Mouse (Mus musculus) embryonic facial prominence, embryonic 12.5 days (tissue): ENCODE measurements around the gene Asb10. TPM values are rescaled to one million over a fixed set of nuclear protein-coding genes. Genes with fewer than 3 reads are reported as not detected.
A peak's percentile ranks its signal among the peaks of the same experiment; 100 is the strongest.
"Not testable (repeated sequence)": the region's sequence is repeated elsewhere in the genome, so short reads cannot be mapped to it uniquely, and the experiment has no call there.

ENCODE experiments used
- ATAC-seq: fragments of 200-750 bp; cut with Nextera tagmentation; 2 replicates; pipeline ENCODE4 v1.8.0; 2017; ENCODE audit not compliant: insufficient number of reproducible peaks, insufficient read depth, low FRiP score, low TSS enrichment
- H3K27ac ChIP-seq: fragments of 300-500 bp; sonication (generic); 2 replicates; pipeline ENCODE4 v1.5.1; 2016; ENCODE audit warnings: mild to moderate bottlenecking
- H3K27me3 ChIP-seq: fragments of 300-500 bp; sonication (generic); 2 replicates; pipeline ENCODE4 v1.6.1; 2016; ENCODE audit warnings: mild to moderate bottlenecking, moderate library complexity
- H3K36me3 ChIP-seq: fragments of 300-500 bp; sonication (generic); 2 replicates; pipeline ENCODE4 v1.6.1; 2016; ENCODE audit warnings: mild to moderate bottlenecking
- H3K4me1 ChIP-seq: fragments of 300-500 bp; sonication (generic); 2 replicates; pipeline ENCODE4 v1.6.1; 2016
- H3K4me2 ChIP-seq: fragments of 300-500 bp; sonication (generic); replicated peaks from 2 replicates; pipeline ENCODE4 v1.6.1; 2016; ENCODE audit warnings: mild to moderate bottlenecking, moderate library complexity
- H3K4me3 ChIP-seq: fragments of 300-500 bp; sonication (generic); 2 replicates; pipeline ENCODE4 v1.5.1; 2016; ENCODE audit warnings: mild to moderate bottlenecking
- H3K9ac ChIP-seq: fragments of 300-500 bp; sonication (generic); 2 replicates; pipeline ENCODE4 v1.6.1; 2016; ENCODE audit warnings: mild to moderate bottlenecking, moderate library complexity
- H3K9me3 ChIP-seq: fragments of 300-500 bp; sonication (generic); 2 replicates; pipeline ENCODE4 v1.6.1; 2016; ENCODE audit warnings: mild to moderate bottlenecking, moderate library complexity
- WGBS: fragments of 180-500 bp; shearing (Covaris S2); methylation state at CpG from one replicate; pipeline ENCODE4 v1.1.7; 2016; 5-methylcytosine and 5-hydroxymethylcytosine counted together
- polyA plus RNA-seq: library from polyadenylated mRNA; unstranded; fragments of >200 nt; fragmentation: Nextera tagmentation; extraction: Ambion mirVana; gene quantifications from 2 replicates; pipeline ENCODE4 v1.2.1, GENCODE M21; 2016

The Asb10 gene
- polyA plus RNA-seq, 1 experiment from 2014 or later = 1.1 TPM

- not testable (repeated sequence) for H3K9me3 ChIP-seq, H3K9ac ChIP-seq, H3K36me3 ChIP-seq, H3K27me3 ChIP-seq, ATAC-seq, H3K4me3 ChIP-seq, H3K4me2 ChIP-seq, H3K27ac ChIP-seq
- 96% methylated on average over 7 of the region's 7 CpGs for WGBS
- H3K4me1 ChIP-seq = peaks cover 32% of the 10 kb centered on the region
These were observed 14.6 kb upstream of the Asb10 start for GRCm38 (mm10) chr5:24555335-24555734.

- no peak for ATAC-seq
These were observed 13.0 kb upstream of the Asb10 start for GRCm38 (mm10) chr5:24553621-24554244.

GRCm38 (mm10) chr5:24551317-24551688 is 10.5 kb upstream of the Asb10 start:
- ATAC-seq = no peak; the same call in 1 of the 2 replicates
- H3K4me2 ChIP-seq = peak overlapping the region; percentile 35
- H3K9ac ChIP-seq = no peak overlapping the region

More at GRCm38 (mm10) chr5:24553621-24554244, 13.0 kb upstream of the Asb10 start:
- Histone ChIP-seq H3K36me3 (no peaks in the 10 kb centered on the region), H3K9me3 (no peaks in the 10 kb centered on the region), H3K4me2 (no peak overlapping the region), H3K9ac (no peak overlapping the region), H3K27ac (no peak overlapping the region), H3K27me3 (no peaks in the 10 kb centered on the region; the same call in none of the 2 replicates), H3K4me3 (no peak overlapping the region), H3K4me1 (peaks cover 32% of the 10 kb centered on the region)
- WGBS = 39% methylated on average over 5 of the region's 5 CpGs

GRCm38 (mm10) chr5:24550598-24551316 is 10.0 kb upstream of the Asb10 start:
- H3K36me3 ChIP-seq = no peaks in the 10 kb centered on the region
- H3K9ac ChIP-seq = no peak overlapping the region
- H3K4me1 ChIP-seq = peaks cover 32% of the 10 kb centered on the region
- 32% methylated on average over 26 of the region's 26 CpGs for WGBS
- H3K4me3 ChIP-seq = no peak overlapping the region
- H3K27me3 ChIP-seq = no peaks in the 10 kb centered on the region; the same call in none of the 2 replicates
- H3K4me2 ChIP-seq = peak overlapping the region; percentile 35
- no peaks in the 10 kb centered on the region for H3K9me3 ChIP-seq
- H3K27ac ChIP-seq = no peak overlapping the region
- ATAC-seq = peak; percentile 43; the same call in 1 of the 2 replicates

More at GRCm38 (mm10) chr5:24551317-24551688, 10.5 kb upstream of the Asb10 start:
- Histone ChIP-seq H3K4me3 (no peak overlapping the region), H3K4me1 (peaks cover 32% of the 10 kb centered on the region), H3K36me3 (no peaks in the 10 kb centered on the region), H3K9me3 (no peaks in the 10 kb centered on the region), H3K27ac (no peak overlapping the region), H3K27me3 (no peaks in the 10 kb centered on the region; the same call in none of the 2 replicates)
- 60% methylated on average over 2 of the region's 2 CpGs for WGBS

- WGBS = 77% methylated on average over 7 of the region's 7 CpGs
- no peaks in the 10 kb centered on the region for H3K36me3 ChIP-seq
These were observed 1.9 kb upstream of the Asb10 start for GRCm38 (mm10) chr5:24542643-24543042.

GRCm38 (mm10) chr5:24541144-24541569 is 379 bp upstream of the Asb10 start:
- 0 out of 2 replicates have a peak overlapping the region, but pooled peaks have one; percentile 57 for H3K27ac ChIP-seq
- H3K4me1 ChIP-seq = peaks cover 16% of the 10 kb centered on the region
- peak overlapping the region; percentile 38 for H3K4me2 ChIP-seq
- H3K9me3 ChIP-seq = no peaks in the 10 kb centered on the region
- ATAC-seq = no peak
- H3K4me3 ChIP-seq = no peak overlapping the region
- WGBS = 20% methylated on average over 6 of the region's 6 CpGs
- H3K27me3 ChIP-seq = no peaks in the 10 kb centered on the region
- no peak overlapping the region for H3K9ac ChIP-seq
- H3K36me3 ChIP-seq = no peaks in the 10 kb centered on the region

More at GRCm38 (mm10) chr5:24542643-24543042, 1.9 kb upstream of the Asb10 start:
- Histone ChIP-seq H3K9ac (no peak overlapping the region), H3K4me3 (no peak overlapping the region), H3K9me3 (no peaks in the 10 kb centered on the region), H3K27ac (no peak overlapping the region), H3K27me3 (no peaks in the 10 kb centered on the region), H3K4me1 (peaks cover 16% of the 10 kb centered on the region), H3K4me2 (no peak overlapping the region)
- no peak for ATAC-seq

- Histone ChIP-seq H3K4me3 (no peak overlapping the region), H3K4me1 (peaks cover 16% of the 10 kb centered on the region), H3K9ac (no peak overlapping the region), H3K9me3 (no peaks in the 10 kb centered on the region), H3K4me2 (no peak overlapping the region), H3K27me3 (no peaks in the 10 kb centered on the region), H3K27ac (no peak overlapping the region), H3K36me3 (no peaks in the 10 kb centered on the region)
- 78% methylated on average over 22 of the region's 22 CpGs for WGBS
- ATAC-seq = no peak
These were observed 1.0 kb downstream of the Asb10 start for GRCm38 (mm10) chr5:24539571-24540296.

GRCm38 (mm10) chr5:24537618-24538017 is 3.2 kb downstream of the Asb10 start:
- Histone ChIP-seq H3K27ac (no peak overlapping the region), H3K4me1 (peaks cover 16% of the 10 kb centered on the region), H3K4me3 (no peak overlapping the region), H3K27me3 (peaks cover 9% of the 10 kb centered on the region; the same call in 1 of the 2 replicates), H3K36me3 (no peaks in the 10 kb centered on the region), H3K4me2 (no peak overlapping the region), H3K9ac (no peak overlapping the region), H3K9me3 (no peaks in the 10 kb centered on the region)
- no peak for ATAC-seq
- WGBS = 67% methylated on average over 16 of the region's 16 CpGs

GRCm38 (mm10) chr5:24536511-24536910 is 4.3 kb downstream of the Asb10 start:
- Histone ChIP-seq H3K4me1 (peaks cover 14% of the 10 kb centered on the region), H3K36me3 (no peaks in the 10 kb centered on the region), H3K27me3 (peaks cover 11% of the 10 kb centered on the region), H3K9ac (no peak overlapping the region), H3K9me3 (no peaks in the 10 kb centered on the region), H3K4me2 (no peak overlapping the region), H3K4me3 (no peak overlapping the region), H3K27ac (no peak overlapping the region)
- WGBS = 72% methylated on average over 5 of the region's 5 CpGs
- no peak for ATAC-seq

GRCm38 (mm10) chr5:24535731-24536130 is 5.0 kb downstream of the Asb10 start:
- no peak for ATAC-seq
- H3K4me2 ChIP-seq = no peak overlapping the region
- 82% methylated on average over 3 of the region's 3 CpGs for WGBS
- H3K9me3 ChIP-seq = no peaks in the 10 kb centered on the region
- no peak overlapping the region for H3K4me3 ChIP-seq
- H3K27ac ChIP-seq = no peak overlapping the region
- no peaks in the 10 kb centered on the region for H3K36me3 ChIP-seq
- H3K4me1 ChIP-seq = peaks cover 6% of the 10 kb centered on the region
- H3K27me3 ChIP-seq = peaks cover 18% of the 10 kb centered on the region
- no peak overlapping the region for H3K9ac ChIP-seq

GRCm38 (mm10) chr5:24534292-24534691 is 6.5 kb downstream of the Asb10 start:
- Histone ChIP-seq H3K27me3 (peaks cover 31% of the 10 kb centered on the region), H3K9me3 (no peaks in the 10 kb centered on the region), H3K27ac (no peak overlapping the region), H3K4me3 (no peak overlapping the region), H3K36me3 (no peaks in the 10 kb centered on the region), H3K9ac (no peak overlapping the region), H3K4me1 (no peaks in the 10 kb centered on the region), H3K4me2 (no peak overlapping the region)
- no peak for ATAC-seq
- WGBS = 54% methylated on average over 5 of the region's 5 CpGs
